Mouse (Mus musculus) liver, embryonic 12.5 days (tissue): ENCODE results near the gene Sdf2l1. TPM values are rescaled to one million over a fixed set of nuclear protein-coding genes. Genes with fewer than 3 reads are reported as not detected.

Experiments used
- ATAC-seq: fragments of 200-750 bp; cut with Nextera tagmentation; 2 replicates; pipeline ENCODE4 v1.8.0; 2017; ENCODE audit warnings: moderate number of reproducible peaks, mild to moderate bottlenecking, moderate library complexity
- H3K27ac ChIP-seq: fragments of 300-500 bp; sonication (generic); 2 replicates; pipeline ENCODE4 v1.5.1; 2016; ENCODE audit warnings: mild to moderate bottlenecking
- H3K27me3 ChIP-seq: fragments of 300-500 bp; sonication (generic); replicated peaks from 2 replicates; pipeline ENCODE4 v1.6.1; 2016; ENCODE audit warnings: mild to moderate bottlenecking, moderate library complexity
- H3K36me3 ChIP-seq: fragments of 300-500 bp; sonication (generic); 2 replicates; pipeline ENCODE4 v1.6.1; 2016; ENCODE audit warnings: mild to moderate bottlenecking, moderate library complexity
- H3K4me1 ChIP-seq: fragments of 300-500 bp; sonication (generic); 2 replicates; pipeline ENCODE4 v1.6.1; 2016
- H3K4me2 ChIP-seq: fragments of 300-500 bp; sonication (generic); 2 replicates; pipeline ENCODE4 v1.6.1; 2016; ENCODE audit warnings: mild to moderate bottlenecking, moderate library complexity
- H3K4me3 ChIP-seq: fragments of 300-500 bp; sonication (generic); 2 replicates; pipeline ENCODE4 v1.5.1; 2016; ENCODE audit warnings: mild to moderate bottlenecking, moderate library complexity
- H3K9ac ChIP-seq: fragments of 300-500 bp; sonication (generic); 2 replicates; pipeline ENCODE4 v1.6.1; 2016; ENCODE audit warnings: mild to moderate bottlenecking, moderate library complexity
- H3K9me3 ChIP-seq: fragments of 300-500 bp; sonication (generic); replicated peaks from 2 replicates; pipeline ENCODE4 v1.6.1; 2016; ENCODE audit warnings: mild to moderate bottlenecking, moderate library complexity
- WGBS: fragments of 180-500 bp; shearing (Covaris S2); methylation state at CpG from one replicate; pipeline ENCODE4 v1.1.7; 2016; ENCODE audit not compliant: insufficient replicate concordance; 5-methylcytosine and 5-hydroxymethylcytosine counted together
- polyA plus RNA-seq: library from polyadenylated mRNA; unstranded; fragments of >200 nt; fragmentation: Nextera tagmentation; extraction: Ambion mirVana; gene quantifications from 2 replicates; pipeline ENCODE4 v1.2.1, GENCODE M21; 2016

Sdf2l1 gene
- polyA plus RNA-seq, 1 experiment from 2014 or later: 91.1 TPM

GRCm38 (mm10) chr16:17147391-17147929 lies 15.3 kb upstream of the Sdf2l1 start:
- peaks cover 18% of the 10 kb centered on the region for H3K36me3 ChIP-seq
- no peaks in the 10 kb centered on the region for H3K27me3 ChIP-seq
- peaks cover 22% of the 10 kb centered on the region for H3K4me1 ChIP-seq
- peak; percentile 23 for ATAC-seq
- peak overlapping the region; percentile 69 for H3K4me3 ChIP-seq
- H3K4me2 ChIP-seq: peak overlapping the region; percentile 99
- no peaks in the 10 kb centered on the region for H3K9me3 ChIP-seq
- WGBS: 2% methylated on average over 41 of the region's 41 CpGs
- peak overlapping the region; percentile 49; the same call in 1 of the 2 replicates for H3K27ac ChIP-seq
- peak overlapping the region; percentile 71 for H3K9ac ChIP-seq

GRCm38 (mm10) chr16:17146772-17147235 lies 14.6 kb upstream of the Sdf2l1 start, which contains the start of gene Ccdc116:
Ccdc116 (minus strand) TSS chr16:17147229.
- under 1% methylated on average over 34 of the region's 34 CpGs for WGBS
- Histone ChIP-seq H3K4me3 (peak within 1 kb of the TSS; percentile 69), H3K27me3 (no peaks in the 10 kb centered on the region), H3K9ac (peak within 1 kb of the TSS; percentile 71), H3K27ac (peak within 1 kb of the TSS; percentile 49; the same call in 1 of the 2 replicates), H3K4me1 (peaks cover 22% of the 10 kb centered on the region), H3K4me2 (peak within 1 kb of the TSS; percentile 99), H3K9me3 (no peaks in the 10 kb centered on the region), H3K36me3 (peaks cover 11% of the 10 kb centered on the region)
- peak; percentile 80 for ATAC-seq

- H3K9ac ChIP-seq: no peak within 1 kb of the TSS
- peaks cover 27% of the 10 kb centered on the region for H3K4me1 ChIP-seq
- H3K27me3 ChIP-seq: peaks cover 4% of the 10 kb centered on the region; the same call in 1 of the 2 replicates
- WGBS: 25% methylated on average over 7 of the region's 7 CpGs
- no peak within 1 kb of the TSS for H3K4me2 ChIP-seq
- H3K9me3 ChIP-seq: no peaks in the 10 kb centered on the region
- peak; percentile 36; the same call in 1 of the 2 replicates for ATAC-seq
- H3K4me3 ChIP-seq: no peak within 1 kb of the TSS
- no peaks in the 10 kb centered on the region for H3K36me3 ChIP-seq
- no peak within 1 kb of the TSS for H3K27ac ChIP-seq
Measured at GRCm38 (mm10) chr16:17144339-17144738, 12.2 kb upstream of the Sdf2l1 start, which contains the start of gene Ydjc. Ydjc (plus strand) TSS chr16:17144621.

- WGBS: 75% methylated on average over 15 of the region's 15 CpGs
- ATAC-seq: no peak
- peaks cover 11% of the 10 kb centered on the region for H3K27me3 ChIP-seq
- H3K4me2 ChIP-seq: no peak overlapping the region
- H3K4me3 ChIP-seq: no peak overlapping the region
- H3K9me3 ChIP-seq: no peaks in the 10 kb centered on the region
- peaks cover 11% of the 10 kb centered on the region for H3K4me1 ChIP-seq
- H3K9ac ChIP-seq: no peak overlapping the region
- no peaks in the 10 kb centered on the region for H3K36me3 ChIP-seq
- no peak overlapping the region for H3K27ac ChIP-seq
Measured at GRCm38 (mm10) chr16:17137355-17137754, 5.2 kb upstream of the Sdf2l1 start.

- WGBS: 64% methylated on average over 7 of the region's 7 CpGs
- H3K4me3 ChIP-seq: peak overlapping the region; percentile 70
- no peak for ATAC-seq
- H3K4me1 ChIP-seq: peaks cover 20% of the 10 kb centered on the region
- H3K9ac ChIP-seq: peak overlapping the region; percentile 72
- H3K36me3 ChIP-seq: peaks cover 6% of the 10 kb centered on the region; the same call in 1 of the 2 replicates
- peak overlapping the region; percentile 72; the same call in 1 of the 2 replicates for H3K27ac ChIP-seq
- peaks cover 7% of the 10 kb centered on the region; the same call in 1 of the 2 replicates for H3K27me3 ChIP-seq
- H3K4me2 ChIP-seq: peak overlapping the region; percentile 99
- H3K9me3 ChIP-seq: no peaks in the 10 kb centered on the region
Measured at GRCm38 (mm10) chr16:17132906-17133200, 670 bp upstream of the Sdf2l1 start.

- H3K27ac ChIP-seq: peak overlapping the region; percentile 59
- H3K9ac ChIP-seq: peak overlapping the region; percentile 78
- ATAC-seq: no peak
- peaks cover 6% of the 10 kb centered on the region; the same call in 1 of the 2 replicates for H3K36me3 ChIP-seq
- peak overlapping the region; percentile 70 for H3K4me3 ChIP-seq
- no peaks in the 10 kb centered on the region for H3K9me3 ChIP-seq
- WGBS: 3% methylated on average over 43 of the region's 43 CpGs
- H3K4me2 ChIP-seq: peak overlapping the region; percentile 99
- peaks cover 20% of the 10 kb centered on the region for H3K4me1 ChIP-seq
- peaks cover 7% of the 10 kb centered on the region; the same call in 1 of the 2 replicates for H3K27me3 ChIP-seq
Measured at GRCm38 (mm10) chr16:17131191-17132088, 743 bp downstream of the Sdf2l1 start.

GRCm38 (mm10) chr16:17127292-17127691 lies 4.9 kb downstream of the Sdf2l1 start:
- WGBS: 79% methylated on average over 1 of the region's 1 CpGs
- H3K36me3 ChIP-seq: peaks cover 17% of the 10 kb centered on the region

GRCm38 (mm10) chr16:17124871-17125520 lies 7.2 kb downstream of the Sdf2l1 start, which contains the start of gene 2610318N02Rik:
2610318N02Rik (minus strand) TSS chr16:17125167.
- peaks cover 40% of the 10 kb centered on the region for H3K36me3 ChIP-seq
- peak within 1 kb of the TSS; percentile 66 for H3K9ac ChIP-seq
- H3K4me2 ChIP-seq: peak within 1 kb of the TSS; percentile 83
- H3K27ac ChIP-seq: peak within 1 kb of the TSS; percentile 78
- H3K4me3 ChIP-seq: peak within 1 kb of the TSS; percentile 63
- under 1% methylated on average over 25 of the region's 25 CpGs for WGBS
- ATAC-seq: peak; percentile 97
- no peaks in the 10 kb centered on the region for H3K27me3 ChIP-seq
- H3K4me1 ChIP-seq: peaks cover 25% of the 10 kb centered on the region
- no peaks in the 10 kb centered on the region for H3K9me3 ChIP-seq

More at GRCm38 (mm10) chr16:17127292-17127691, 4.9 kb downstream of the Sdf2l1 start:
- H3K9me3 ChIP-seq: no peaks in the 10 kb centered on the region
- peaks cover 39% of the 10 kb centered on the region for H3K4me1 ChIP-seq
- no peak overlapping the region for H3K27ac ChIP-seq
- no peak overlapping the region for H3K9ac ChIP-seq
- ATAC-seq: no peak
- no peak overlapping the region for H3K4me3 ChIP-seq
- no peak overlapping the region for H3K4me2 ChIP-seq
- no peaks in the 10 kb centered on the region for H3K27me3 ChIP-seq

GRCm38 (mm10) chr16:17124119-17124870 lies 7.9 kb downstream of the Sdf2l1 start:
- no peaks in the 10 kb centered on the region for H3K27me3 ChIP-seq
- peaks cover 40% of the 10 kb centered on the region for H3K36me3 ChIP-seq
- H3K9ac ChIP-seq: peak overlapping the region; percentile 66
- peak overlapping the region; percentile 83 for H3K4me2 ChIP-seq
- peaks cover 25% of the 10 kb centered on the region for H3K4me1 ChIP-seq
- peak overlapping the region; percentile 55 for H3K27ac ChIP-seq
- no peaks in the 10 kb centered on the region for H3K9me3 ChIP-seq
- peak overlapping the region; percentile 63 for H3K4me3 ChIP-seq
- WGBS: 7% methylated on average over 22 of the region's 22 CpGs
- ATAC-seq: peak; percentile 7

GRCm38 (mm10) chr16:17121569-17121968 lies 10.6 kb downstream of the Sdf2l1 start:
- Histone ChIP-seq H3K4me3 (no peak overlapping the region), H3K36me3 (peaks cover 64% of the 10 kb centered on the region), H3K27ac (no peak overlapping the region), H3K4me2 (no peak overlapping the region), H3K9me3 (no peaks in the 10 kb centered on the region), H3K4me1 (peaks cover 25% of the 10 kb centered on the region), H3K27me3 (no peaks in the 10 kb centered on the region), H3K9ac (no peak overlapping the region)
- no peak for ATAC-seq
- 78% methylated on average over 14 of the region's 14 CpGs for WGBS

GRCm38 (mm10) chr16:17117309-17117799 lies 14.8 kb downstream of the Sdf2l1 start:
- H3K9ac ChIP-seq: no peak overlapping the region
- no peaks in the 10 kb centered on the region for H3K4me1 ChIP-seq
- no peak overlapping the region for H3K4me2 ChIP-seq
- no peak overlapping the region for H3K4me3 ChIP-seq
- no peak for ATAC-seq
- no peak overlapping the region for H3K27ac ChIP-seq
- H3K36me3 ChIP-seq: peaks cover 87% of the 10 kb centered on the region
- 80% methylated on average over 5 of the region's 5 CpGs for WGBS
- no peaks in the 10 kb centered on the region for H3K9me3 ChIP-seq
- no peaks in the 10 kb centered on the region for H3K27me3 ChIP-seq
